Mouse (Mus musculus) liver, postnatal 0 days (tissue): ENCODE measurements around the gene Stat5b.

Experiments
- CTCF ChIP-seq: sonication (generic); IDR thresholded peaks from 2 replicates; pipeline ENCODE4 v1.5.1; 2016; ENCODE audit warnings: antibody characterized with exemption, low read depth
- EP300 ChIP-seq: IDR thresholded peaks from 2 replicates; pipeline ENCODE4 v1.6.1; 2016; ENCODE audit warnings: antibody characterized with exemption, low read depth, mild to moderate bottlenecking

GRCm38 (mm10) chr11:100816342-100816741 is 34.2 kb downstream of the Stat5b start:
- no peak for TF ChIP-seq CTCF
- TF ChIP-seq EP300 = no peak
